Mouse (Mus musculus): Measurements from ENCODE around the gene S100a13.

DNA sequence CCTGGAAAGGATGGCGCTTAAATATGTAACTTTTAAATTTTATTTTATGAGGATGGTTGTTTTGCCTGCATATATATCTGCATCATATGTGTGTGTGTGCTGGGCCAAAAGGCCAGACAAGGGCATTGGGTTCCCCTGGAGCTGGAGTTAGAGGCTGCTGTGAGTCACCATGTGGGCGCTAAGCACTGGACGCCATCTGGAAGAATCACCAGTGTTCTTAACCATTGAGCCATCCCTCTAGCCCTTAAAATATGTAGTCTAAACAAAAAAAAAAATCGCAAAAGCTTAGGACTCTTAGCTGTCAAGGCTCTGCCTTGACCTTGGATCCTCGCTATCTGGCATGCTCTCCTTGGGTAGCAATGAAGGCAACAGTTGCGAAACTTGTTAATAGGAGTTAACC is 25.7 kb upstream of the S100a13 start:
- no peak for TF ChIP-seq CTCF (conservative IDR thresholded peaks at IDR 0.05; ENCODE audit: insufficient read depth, insufficient read length, low read depth, low read length)
- no peak for TF ChIP-seq POLR2A (IDR thresholded peaks at IDR 0.05; ENCODE audit: low read depth, low read length)

All from kidney, adult 2 months (tissue).